Mouse (Mus musculus) liver, embryonic 16.5 days (tissue): ENCODE data around the gene Hist2h2aa2. TPM values are rescaled to one million over a fixed set of nuclear protein-coding genes. Genes with fewer than 3 reads are reported as not detected.

ENCODE experiments used
- ATAC-seq: fragments of 200-750 bp; cut with Nextera tagmentation; 2 replicates; pipeline ENCODE4 v1.8.0; 2017; ENCODE audit warnings: low read depth, mild to moderate bottlenecking, moderate number of reproducible peaks, moderate library complexity
- H3K27ac ChIP-seq: fragments of 300-500 bp; sonication (generic); 2 replicates; pipeline ENCODE4 v1.5.1; 2014; ENCODE audit warnings: mild to moderate bottlenecking, low read length
- H3K27me3 ChIP-seq: fragments of 300-500 bp; sonication (generic); 2 replicates; pipeline ENCODE4 v1.6.1; 2014; ENCODE audit warnings: low read depth, low read length, mixed read lengths; ENCODE audit not compliant: control insufficient read depth, insufficient read depth
- H3K36me3 ChIP-seq: fragments of 300-500 bp; sonication (generic); 2 replicates; pipeline ENCODE4 v1.6.1; 2014; ENCODE audit warnings: mild to moderate bottlenecking; ENCODE audit not compliant: control insufficient read depth, insufficient read depth
- H3K4me1 ChIP-seq: fragments of 300-500 bp; sonication (generic); 2 replicates; pipeline ENCODE4 v1.6.1; 2014; ENCODE audit warnings: low read depth, low read length, mixed read lengths; ENCODE audit not compliant: control insufficient read depth
- H3K4me2 ChIP-seq: fragments of 300-500 bp; sonication (generic); 2 replicates; pipeline ENCODE4 v1.6.1; 2014; ENCODE audit warnings: low read depth, low read length, mixed read lengths
- H3K4me3 ChIP-seq: fragments of 300-500 bp; sonication (generic); 2 replicates; pipeline ENCODE4 v1.5.1; 2014; ENCODE audit warnings: low read depth, mild to moderate bottlenecking, low read length
- H3K9ac ChIP-seq: fragments of 300-500 bp; sonication (generic); 2 replicates; pipeline ENCODE4 v1.6.1; 2014; ENCODE audit warnings: low read depth, low read length
- H3K9me3 ChIP-seq: fragments of 300-500 bp; sonication (generic); replicated peaks from 2 replicates; pipeline ENCODE4 v1.6.1; 2016; ENCODE audit warnings: low read length; ENCODE audit not compliant: control insufficient read depth
- WGBS: fragments of 180-500 bp; shearing (Covaris S2); extraction: QIAGEN DNeasy Blood & Tissue Kit; methylation state at CpG from one replicate; pipeline ENCODE4 v1.1.7; 2014; ENCODE audit not compliant: insufficient replicate concordance; 5-methylcytosine and 5-hydroxymethylcytosine counted together
- polyA plus RNA-seq: library from polyadenylated mRNA; unstranded; fragments of >200 nt; fragmentation: Nextera tagmentation; extraction: Ambion mirVana; gene quantifications from 2 replicates; pipeline ENCODE4 v1.2.1, GENCODE M21; 2015

The Hist2h2aa2 gene
- polyA plus RNA-seq, 1 experiment from 2014 or later, result 77.1 TPM

- Histone ChIP-seq H3K36me3 (no peaks in the 10 kb centered on the region), H3K4me3 (peak within 1 kb of the TSS; percentile 68), H3K4me2 (peak within 1 kb of the TSS; percentile 70), H3K27me3 (no peaks in the 10 kb centered on the region), H3K9me3 (no peaks in the 10 kb centered on the region), H3K9ac (peak within 1 kb of the TSS; percentile 84), H3K27ac (peak within 1 kb of the TSS; percentile 99), H3K4me1 (peaks cover 44% of the 10 kb centered on the region)
- WGBS, result under 1% methylated on average over 40 of the region's 40 CpGs
- peak; percentile 87 for ATAC-seq
Measured at GRCm38 (mm10) chr3:96262979-96263550, 23.0 kb upstream of the Hist2h2aa2 start, which contains the start of gene Hist2h4. Hist2h4 (minus strand) TSS chr3:96263311.

GRCm38 (mm10) chr3:96262216-96262875, 22.3 kb upstream of the Hist2h2aa2 start:
- Histone ChIP-seq H3K9ac (peak overlapping the region; percentile 84), H3K4me2 (peak overlapping the region; percentile 70), H3K27me3 (no peaks in the 10 kb centered on the region), H3K27ac (peak overlapping the region; percentile 99), H3K4me1 (peaks cover 38% of the 10 kb centered on the region), H3K9me3 (no peaks in the 10 kb centered on the region), H3K4me3 (peak overlapping the region; percentile 68), H3K36me3 (no peaks in the 10 kb centered on the region)
- ATAC-seq, result peak; percentile 75
- WGBS, result 1% methylated on average over 19 of the region's 19 CpGs

- H3K27ac ChIP-seq, result peak overlapping the region; percentile 99
- no peaks in the 10 kb centered on the region for H3K27me3 ChIP-seq
- WGBS, result 53% methylated on average over 3 of the region's 3 CpGs
- ATAC-seq, result no peak
- H3K36me3 ChIP-seq, result no peaks in the 10 kb centered on the region
- H3K9ac ChIP-seq, result peak overlapping the region; percentile 84
- peaks cover 36% of the 10 kb centered on the region for H3K4me1 ChIP-seq
- H3K4me2 ChIP-seq, result peak overlapping the region; percentile 70
- no peaks in the 10 kb centered on the region for H3K9me3 ChIP-seq
- peak overlapping the region; percentile 68 for H3K4me3 ChIP-seq
Measured at GRCm38 (mm10) chr3:96261623-96262022, 21.5 kb upstream of the Hist2h2aa2 start.

GRCm38 (mm10) chr3:96260220-96260619, 20.1 kb upstream of the Hist2h2aa2 start:
- Histone ChIP-seq H3K27ac (no peak overlapping the region), H3K9me3 (no peaks in the 10 kb centered on the region), H3K27me3 (no peaks in the 10 kb centered on the region), H3K4me1 (peaks cover 35% of the 10 kb centered on the region), H3K4me3 (no peak overlapping the region), H3K9ac (no peak overlapping the region), H3K4me2 (no peak overlapping the region), H3K36me3 (no peaks in the 10 kb centered on the region)
- 80% methylated on average over 5 of the region's 5 CpGs for WGBS
- ATAC-seq, result no peak

GRCm38 (mm10) chr3:96257190-96257589, 17.1 kb upstream of the Hist2h2aa2 start:
- H3K4me3 ChIP-seq, result no peak overlapping the region
- no peak overlapping the region for H3K9ac ChIP-seq
- no peak for ATAC-seq
- H3K36me3 ChIP-seq, result no peaks in the 10 kb centered on the region
- no peak overlapping the region for H3K27ac ChIP-seq
- no peak overlapping the region for H3K4me2 ChIP-seq
- H3K27me3 ChIP-seq, result no peaks in the 10 kb centered on the region
- H3K4me1 ChIP-seq, result peaks cover 41% of the 10 kb centered on the region
- H3K9me3 ChIP-seq, result no peaks in the 10 kb centered on the region
- 70% methylated on average over 3 of the region's 3 CpGs for WGBS

GRCm38 (mm10) chr3:96255926-96256593, 16.0 kb upstream of the Hist2h2aa2 start:
- H3K9me3 ChIP-seq, result no peaks in the 10 kb centered on the region
- H3K27me3 ChIP-seq, result no peaks in the 10 kb centered on the region
- WGBS, result 53% methylated on average over 5 of the region's 5 CpGs
- H3K4me2 ChIP-seq, result no peak overlapping the region
- peaks cover 31% of the 10 kb centered on the region for H3K4me1 ChIP-seq
- H3K36me3 ChIP-seq, result no peaks in the 10 kb centered on the region
- ATAC-seq, result no peak
- peak overlapping the region; percentile 1; the same call in 1 of the 2 replicates for H3K9ac ChIP-seq
- no peak overlapping the region for H3K4me3 ChIP-seq
- H3K27ac ChIP-seq, result no peak overlapping the region

- H3K9ac ChIP-seq, result peak overlapping the region; percentile 59
- peak overlapping the region; percentile 83 for H3K27ac ChIP-seq
- H3K9me3 ChIP-seq, result no peaks in the 10 kb centered on the region
- H3K4me3 ChIP-seq, result peak overlapping the region; percentile 21
- H3K4me2 ChIP-seq, result peak overlapping the region; percentile 56
- H3K36me3 ChIP-seq, result no peaks in the 10 kb centered on the region
- 25% methylated on average over 10 of the region's 10 CpGs for WGBS
- peak; percentile 91 for ATAC-seq
- peaks cover 39% of the 10 kb centered on the region for H3K4me1 ChIP-seq
- no peaks in the 10 kb centered on the region for H3K27me3 ChIP-seq
Measured at GRCm38 (mm10) chr3:96254683-96255355, 14.7 kb upstream of the Hist2h2aa2 start.

- no peak for ATAC-seq
- H3K27ac ChIP-seq, result peak overlapping the region; percentile 26; the same call in 1 of the 2 replicates
- H3K9ac ChIP-seq, result no peak overlapping the region
- no peak overlapping the region for H3K4me2 ChIP-seq
- H3K4me1 ChIP-seq, result peaks cover 50% of the 10 kb centered on the region
- H3K9me3 ChIP-seq, result no peaks in the 10 kb centered on the region
- WGBS, result 78% methylated on average over 3 of the region's 3 CpGs
- no peaks in the 10 kb centered on the region for H3K36me3 ChIP-seq
- H3K27me3 ChIP-seq, result no peaks in the 10 kb centered on the region
- H3K4me3 ChIP-seq, result no peak overlapping the region
Measured at GRCm38 (mm10) chr3:96251787-96252186, 11.7 kb upstream of the Hist2h2aa2 start.
